Mouse (Mus musculus) embryonic facial prominence, embryonic 11.5 days (tissue): ENCODE data around the gene Pla2g4d. TPM values are rescaled to one million over a fixed set of nuclear protein-coding genes. Genes with fewer than 3 reads are reported as not detected.
A peak's percentile ranks its signal among the peaks of the same experiment; 100 is the strongest.

Experiments used
- ATAC-seq: fragments of 200-750 bp; cut with Nextera tagmentation; replicated peaks from 2 replicates; pipeline ENCODE4 v1.8.0; 2017; ENCODE audit warnings: low read depth; ENCODE audit not compliant: insufficient number of reproducible peaks, low FRiP score, low TSS enrichment
- DNase-seq: peaks from one replicate; pipeline ENCODE4 v3.0.0-alpha.2; 2015; ENCODE audit warnings: low spot score
- H3K27ac ChIP-seq: fragments of 300-500 bp; sonication (generic); replicated peaks from 2 replicates; pipeline ENCODE4 v1.5.1; 2014; ENCODE audit warnings: mild to moderate bottlenecking, low read depth, low read length, control low read depth
- H3K27me3 ChIP-seq: fragments of 300-500 bp; sonication (generic); 2 replicates; pipeline ENCODE4 v1.6.1; 2014; ENCODE audit warnings: mild to moderate bottlenecking, low read length, moderate library complexity, mixed read lengths; ENCODE audit not compliant: control insufficient read depth, insufficient read depth
- H3K36me3 ChIP-seq: fragments of 300-500 bp; sonication (generic); replicated peaks from 2 replicates; pipeline ENCODE4 v1.6.1; 2014; ENCODE audit warnings: low read depth, mild to moderate bottlenecking, low read length, moderate library complexity, mixed read lengths; ENCODE audit not compliant: control insufficient read depth, insufficient read depth
- H3K4me1 ChIP-seq: fragments of 300-500 bp; sonication (generic); 2 replicates; pipeline ENCODE4 v1.6.1; 2014; ENCODE audit warnings: low read length, mixed read lengths; ENCODE audit not compliant: control insufficient read depth, insufficient read depth
- H3K4me2 ChIP-seq: fragments of 300-500 bp; sonication (generic); 2 replicates; pipeline ENCODE4 v1.6.1; 2014; ENCODE audit warnings: low read depth, mild to moderate bottlenecking, control low read depth, low read length, moderate library complexity
- H3K4me3 ChIP-seq: fragments of 300-500 bp; sonication (generic); 2 replicates; pipeline ENCODE4 v1.5.1; 2014; ENCODE audit warnings: low read depth, low read length, control low read depth
- H3K9ac ChIP-seq: fragments of 300-500 bp; sonication (generic); replicated peaks from 2 replicates; pipeline ENCODE4 v1.6.1; 2014; ENCODE audit warnings: mild to moderate bottlenecking, control low read depth, low read length
- H3K9me3 ChIP-seq: fragments of 300-500 bp; sonication (generic); replicated peaks from 2 replicates; pipeline ENCODE4 v1.6.1; 2016; ENCODE audit warnings: mild to moderate bottlenecking, low read length, inconsistent platforms, mixed read lengths; ENCODE audit not compliant: control insufficient read depth
- WGBS: fragments of 180-500 bp; shearing (Covaris S2); extraction: QIAGEN DNeasy Blood & Tissue Kit; methylation state at CpG from one replicate; pipeline ENCODE4 v1.1.7; 2014; 5-methylcytosine and 5-hydroxymethylcytosine counted together
- polyA plus RNA-seq: library from polyadenylated mRNA; unstranded; fragments of >200 nt; fragmentation: Nextera tagmentation; extraction: Ambion mirVana; gene quantifications from 2 replicates; pipeline ENCODE4 v1.2.1, GENCODE M21; 2014

The Pla2g4d gene
- polyA plus RNA-seq, 1 experiment from 2014 or later = 0.08 TPM

DNA sequence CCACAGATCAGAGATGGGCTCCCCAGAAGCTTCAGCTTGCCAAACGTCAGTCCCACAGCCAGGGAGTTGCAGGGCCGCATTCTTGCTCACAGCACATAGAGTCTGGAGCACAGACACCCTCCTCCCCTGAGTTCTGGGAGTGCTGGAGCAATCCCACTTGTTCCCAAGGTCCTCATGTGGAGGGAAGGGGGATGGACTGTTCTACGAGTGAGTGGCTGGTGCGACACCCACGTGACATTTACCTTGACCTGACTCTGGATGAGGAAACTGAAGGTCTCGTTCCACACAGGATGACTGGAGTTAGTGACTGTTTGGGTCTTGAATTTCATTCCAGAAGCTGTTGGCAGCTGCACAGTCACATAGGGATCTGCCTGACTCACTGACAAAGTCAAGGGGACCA is 5.4 kb downstream of the Pla2g4d start:
- H3K4me3 ChIP-seq = no peak overlapping the region
- no peak overlapping the region for H3K27ac ChIP-seq
- no peak overlapping the region for H3K4me2 ChIP-seq
- DNase-seq = no peak
- no peak for ATAC-seq
- no peak overlapping the region for H3K9ac ChIP-seq
- H3K4me1 ChIP-seq = no peaks in the 10 kb centered on the region
- 48% methylated on average over 6 of the region's 6 CpGs for WGBS
- no peaks in the 10 kb centered on the region for H3K36me3 ChIP-seq
- no peaks in the 10 kb centered on the region for H3K9me3 ChIP-seq
- H3K27me3 ChIP-seq = no peaks in the 10 kb centered on the region

DNA sequence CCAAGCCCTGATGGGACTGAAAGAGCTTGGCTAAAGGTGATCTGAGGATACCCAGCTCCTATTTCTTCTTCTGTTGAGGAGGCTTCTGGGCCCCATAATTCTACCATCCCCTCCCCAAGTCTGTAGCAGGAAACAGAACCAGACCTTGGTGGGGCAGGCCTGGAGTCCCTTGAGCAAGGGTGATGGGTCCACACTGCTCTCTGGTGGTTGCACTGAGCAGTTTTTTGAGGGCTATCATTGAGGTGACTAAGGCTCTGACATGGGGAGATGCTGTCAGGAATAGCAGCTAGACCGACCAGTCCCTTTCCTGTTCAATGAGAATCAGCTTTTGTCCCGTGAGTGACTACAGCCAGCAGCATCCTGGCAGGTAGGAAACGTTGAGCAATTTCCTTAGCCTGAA is 7.8 kb downstream of the Pla2g4d start:
- Histone ChIP-seq H3K9ac (no peak overlapping the region), H3K4me1 (no peaks in the 10 kb centered on the region), H3K4me2 (no peak overlapping the region), H3K27ac (no peak overlapping the region), H3K36me3 (no peaks in the 10 kb centered on the region), H3K4me3 (no peak overlapping the region), H3K9me3 (no peaks in the 10 kb centered on the region), H3K27me3 (no peaks in the 10 kb centered on the region)
- ATAC-seq = no peak
- DNase-seq = no peak
- WGBS = 48% methylated on average over 3 of the region's 3 CpGs

DNA sequence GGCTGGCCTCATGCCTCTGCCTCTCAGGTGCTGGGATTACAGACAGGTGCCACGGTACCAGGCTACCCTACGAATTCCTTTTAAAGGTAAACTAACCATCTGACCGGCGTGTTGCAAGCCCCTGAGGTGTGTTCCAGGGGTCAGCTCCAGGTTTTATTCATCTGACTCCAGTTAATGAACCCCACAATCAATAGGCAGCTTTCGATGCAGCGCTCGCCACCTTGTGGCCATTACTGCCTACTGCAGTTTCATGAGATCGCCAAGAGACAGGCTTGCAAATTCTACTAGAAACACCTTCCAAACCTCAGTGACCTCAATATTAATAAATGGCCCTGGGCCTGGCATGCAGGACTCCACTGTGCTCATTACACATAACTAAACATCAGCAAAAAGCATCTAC is 9.0 kb downstream of the Pla2g4d start:
- no peak for ATAC-seq
- Histone ChIP-seq H3K4me1 (no peaks in the 10 kb centered on the region), H3K27me3 (no peaks in the 10 kb centered on the region), H3K9me3 (no peaks in the 10 kb centered on the region), H3K4me3 (no peak overlapping the region), H3K4me2 (no peak overlapping the region), H3K9ac (no peak overlapping the region), H3K36me3 (no peaks in the 10 kb centered on the region), H3K27ac (no peak overlapping the region)
- DNase-seq = peak; percentile 67
- 17% methylated on average over 8 of the region's 8 CpGs for WGBS

DNA sequence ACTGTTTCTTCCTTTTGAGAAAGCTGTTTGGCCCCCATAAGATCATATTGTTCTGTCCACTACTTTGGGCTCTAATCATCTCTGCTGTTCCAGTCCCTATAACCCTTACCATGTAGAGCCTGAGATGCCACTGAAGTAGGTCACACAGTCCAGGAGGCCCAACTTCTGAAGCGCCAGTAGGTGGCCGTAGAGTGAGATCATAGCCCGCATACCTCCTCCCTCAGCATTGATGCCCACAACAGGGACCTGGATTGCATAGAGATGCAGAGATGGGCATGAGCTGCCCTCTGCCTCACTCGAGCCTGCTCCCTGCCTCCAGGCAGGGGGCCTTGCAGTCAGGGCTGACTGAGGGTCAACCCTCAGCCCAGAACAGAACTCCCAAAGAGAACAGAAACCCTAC is 12.0 kb downstream of the Pla2g4d start:
- H3K4me3 ChIP-seq = no peak overlapping the region
- DNase-seq = no peak
- no peaks in the 10 kb centered on the region for H3K4me1 ChIP-seq
- no peaks in the 10 kb centered on the region for H3K36me3 ChIP-seq
- no peak overlapping the region for H3K27ac ChIP-seq
- no peaks in the 10 kb centered on the region for H3K27me3 ChIP-seq
- no peak overlapping the region for H3K9ac ChIP-seq
- H3K4me2 ChIP-seq = no peak overlapping the region
- H3K9me3 ChIP-seq = no peaks in the 10 kb centered on the region
- WGBS = 80% methylated on average over 4 of the region's 4 CpGs
- no peak for ATAC-seq

DNA sequence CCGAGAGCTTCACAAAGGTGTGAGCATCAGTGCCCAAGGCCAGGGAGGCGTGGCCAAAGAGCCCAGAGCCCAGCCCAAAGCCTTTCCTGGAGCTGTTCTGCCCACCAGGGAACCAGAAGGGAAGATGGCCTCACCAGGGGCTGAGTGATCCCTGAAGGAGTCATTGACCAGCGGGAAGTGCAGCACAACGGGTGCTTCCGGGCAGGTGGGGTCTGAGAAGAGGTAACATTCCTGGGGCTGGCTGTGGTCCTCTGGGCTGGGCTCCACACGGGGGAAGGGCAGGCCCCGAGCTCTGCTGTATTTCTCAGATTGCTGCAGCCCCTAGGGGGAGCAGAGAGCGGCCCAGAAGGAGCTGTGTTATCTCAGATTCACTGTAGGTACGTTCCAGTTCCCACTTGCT is 20.4 kb downstream of the Pla2g4d start:
- Histone ChIP-seq H3K27me3 (no peaks in the 10 kb centered on the region), H3K9me3 (no peaks in the 10 kb centered on the region), H3K36me3 (no peaks in the 10 kb centered on the region), H3K4me3 (no peak overlapping the region), H3K4me1 (no peaks in the 10 kb centered on the region; the same call in 1 of the 2 replicates), H3K27ac (no peak overlapping the region), H3K9ac (peak overlapping the region; percentile 32; the same call in 1 of the 2 replicates), H3K4me2 (peak overlapping the region; percentile 21)
- 4% methylated on average over 9 of the region's 9 CpGs for WGBS
- 0 out of 2 replicates have a peak, but pooled peaks have one; percentile 41 for ATAC-seq
- peak; percentile 48 for DNase-seq

DNA sequence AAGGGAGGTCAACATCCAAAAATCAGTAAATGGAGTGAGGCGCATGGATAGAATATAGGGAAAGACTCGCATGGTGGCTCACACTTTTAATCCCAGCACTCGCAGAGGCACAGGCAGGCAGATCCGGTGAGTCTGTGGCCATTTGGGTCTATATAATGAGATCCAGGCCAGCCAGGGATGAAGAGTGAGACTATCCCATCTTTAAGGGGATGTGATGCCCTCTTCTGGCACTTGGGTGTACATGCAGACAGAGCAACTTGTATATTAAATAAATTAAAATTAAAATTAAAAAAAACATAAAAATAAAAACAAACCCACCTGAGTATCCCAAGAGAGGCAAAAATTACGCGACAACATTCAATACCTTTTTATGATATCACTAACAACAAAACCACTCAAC is 23.5 kb downstream of the Pla2g4d start:
- DNase-seq (peak; percentile 67), ATAC-seq (no peak; the same call in 1 of the 2 replicates)
- H3K36me3 ChIP-seq = no peaks in the 10 kb centered on the region
- no peak overlapping the region for H3K27ac ChIP-seq
- no peaks in the 10 kb centered on the region for H3K27me3 ChIP-seq
- H3K4me1 ChIP-seq = no peaks in the 10 kb centered on the region; the same call in 1 of the 2 replicates
- WGBS = 60% methylated on average over 6 of the region's 6 CpGs
- H3K9me3 ChIP-seq = no peaks in the 10 kb centered on the region
- no peak overlapping the region for H3K9ac ChIP-seq
- H3K4me2 ChIP-seq = no peak overlapping the region
- H3K4me3 ChIP-seq = no peak overlapping the region

DNA sequence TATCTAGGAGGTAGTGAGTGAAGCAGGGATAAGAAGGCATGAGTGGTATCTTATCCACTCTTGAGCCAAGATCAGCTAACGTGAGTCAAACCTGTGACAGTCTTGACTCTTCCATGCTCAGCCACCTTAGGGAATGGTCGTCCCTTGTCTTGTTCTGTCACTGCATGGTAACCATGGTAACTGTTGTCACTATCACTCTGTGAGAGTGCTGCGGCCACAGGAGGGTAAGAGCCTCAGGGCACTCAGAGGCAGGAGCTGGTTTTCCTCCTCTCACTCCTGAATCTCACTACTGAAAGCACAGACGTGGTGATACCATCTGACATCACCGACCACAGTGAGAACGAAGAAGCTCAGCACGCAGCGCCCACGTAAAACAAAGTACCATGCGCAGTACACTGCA is 24.1 kb downstream of the Pla2g4d start:
- H3K27me3 ChIP-seq = no peaks in the 10 kb centered on the region
- H3K4me3 ChIP-seq = no peak overlapping the region
- ATAC-seq (no peak), DNase-seq (no peak)
- H3K4me2 ChIP-seq = no peak overlapping the region
- H3K9me3 ChIP-seq = no peaks in the 10 kb centered on the region
- no peak overlapping the region for H3K27ac ChIP-seq
- H3K36me3 ChIP-seq = no peaks in the 10 kb centered on the region
- 54% methylated on average over 10 of the region's 10 CpGs for WGBS
- no peak overlapping the region for H3K9ac ChIP-seq
- H3K4me1 ChIP-seq = no peaks in the 10 kb centered on the region; the same call in 1 of the 2 replicates

DNA sequence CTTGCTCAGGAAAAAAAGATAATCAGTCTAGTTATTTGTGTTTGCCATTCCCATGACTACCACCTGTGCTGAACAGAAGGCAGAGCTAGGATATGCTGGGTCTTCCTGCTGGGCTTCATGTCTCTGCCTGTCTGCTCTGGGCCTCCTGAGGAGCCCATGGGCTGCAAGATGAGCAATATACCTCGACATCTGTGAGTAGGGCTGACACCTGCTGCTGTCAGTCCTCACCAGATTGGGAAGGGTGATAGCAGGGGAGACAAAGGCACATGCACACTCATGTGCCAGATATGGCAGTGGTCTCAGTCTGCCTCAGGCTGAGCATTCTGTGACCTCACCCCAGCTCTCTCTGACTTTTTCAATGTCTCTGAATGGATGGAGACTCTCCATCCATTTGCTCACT is 26.1 kb downstream of the Pla2g4d start:
- Histone ChIP-seq H3K9me3 (no peaks in the 10 kb centered on the region), H3K4me2 (no peak overlapping the region), H3K4me1 (no peaks in the 10 kb centered on the region; the same call in 1 of the 2 replicates), H3K27ac (no peak overlapping the region), H3K9ac (no peak overlapping the region), H3K36me3 (no peaks in the 10 kb centered on the region), H3K27me3 (no peaks in the 10 kb centered on the region), H3K4me3 (no peak overlapping the region)
- ATAC-seq = no peak
- 29% methylated on average over 1 of the region's 1 CpGs for WGBS
- DNase-seq = no peak
